Mouse (Mus musculus) CD4-positive, CD25-positive, alpha-beta regulatory T cell, adult 9 weeks (primary cell): ENCODE measurements around the gene Amz2. TPM values are rescaled to one million over a fixed set of nuclear protein-coding genes. Genes with fewer than 3 reads are reported as not detected.

Experiments used
- polyA plus RNA-seq: library from polyadenylated mRNA; unstranded; fragments of 100-300 nt; shearing (Covaris generic); gene quantifications from one replicate; pipeline ENCODE4 v1.2.1, GENCODE M21; 2017

The Amz2 gene
- polyA plus RNA-seq = 39.7 TPM

GRCm38 (mm10) chr11:109425392-109426271, at the start of gene Amz2:
Gene Amz2 (plus strand): TSS chr11:109425946.

GRCm38 (mm10) chr11:109413617-109414016, 12.1 kb upstream of the Amz2 start, which contains the start of gene 9930022D16Rik:
Gene 9930022D16Rik (plus strand): TSS chr11:109413917.

GRCm38 (mm10) chr11:109473171-109474085, 47.7 kb downstream of the Amz2 start, which contains the start of the genes Arsg and Slc16a6:
Gene Arsg (plus strand): TSS chr11:109473374.
Gene Slc16a6 (minus strand): TSS chr11:109473598.

Other genes starting within 250 kb of the Amz2 start
- gene Rgs9, start 127.8 kb upstream of the Amz2 start, polyA plus RNA-seq = 7.9 TPM
- gene Gna13, start 63.1 kb upstream of the Amz2 start, polyA plus RNA-seq = 52.3 TPM
- gene 9930022D16Rik, start 12.0 kb upstream of the Amz2 start, polyA plus RNA-seq = 0.16 TPM
- 3.6 TPM for gene Arsg, start 47.4 kb downstream of the Amz2 start, polyA plus RNA-seq
- 18.3 TPM for gene Slc16a6, start 47.7 kb downstream of the Amz2 start, polyA plus RNA-seq
- gene Wipi1, start 186.0 kb downstream of the Amz2 start, polyA plus RNA-seq = 0.22 TPM
- 438 TPM for gene Prkar1a, start 223.5 kb downstream of the Amz2 start, polyA plus RNA-seq